Mouse (Mus musculus) embryonic facial prominence, embryonic 12.5 days (tissue): ENCODE results near the gene Calcoco1. TPM values are rescaled to one million over a fixed set of nuclear protein-coding genes. Genes with fewer than 3 reads are reported as not detected.
"Not testable (repeated sequence)": the region's sequence is repeated elsewhere in the genome, so short reads cannot be mapped to it uniquely, and the experiment has no call there.

ENCODE experiments used
- ATAC-seq: fragments of 200-750 bp; cut with Nextera tagmentation; 2 replicates; pipeline ENCODE4 v1.8.0; 2017; ENCODE audit not compliant: insufficient number of reproducible peaks, insufficient read depth, low FRiP score, low TSS enrichment
- H3K27ac ChIP-seq: fragments of 300-500 bp; sonication (generic); 2 replicates; pipeline ENCODE4 v1.5.1; 2016; ENCODE audit warnings: mild to moderate bottlenecking
- H3K27me3 ChIP-seq: fragments of 300-500 bp; sonication (generic); 2 replicates; pipeline ENCODE4 v1.6.1; 2016; ENCODE audit warnings: mild to moderate bottlenecking, moderate library complexity
- H3K36me3 ChIP-seq: fragments of 300-500 bp; sonication (generic); 2 replicates; pipeline ENCODE4 v1.6.1; 2016; ENCODE audit warnings: mild to moderate bottlenecking
- H3K4me1 ChIP-seq: fragments of 300-500 bp; sonication (generic); 2 replicates; pipeline ENCODE4 v1.6.1; 2016
- H3K4me2 ChIP-seq: fragments of 300-500 bp; sonication (generic); replicated peaks from 2 replicates; pipeline ENCODE4 v1.6.1; 2016; ENCODE audit warnings: mild to moderate bottlenecking, moderate library complexity
- H3K4me3 ChIP-seq: fragments of 300-500 bp; sonication (generic); 2 replicates; pipeline ENCODE4 v1.5.1; 2016; ENCODE audit warnings: mild to moderate bottlenecking
- H3K9ac ChIP-seq: fragments of 300-500 bp; sonication (generic); 2 replicates; pipeline ENCODE4 v1.6.1; 2016; ENCODE audit warnings: mild to moderate bottlenecking, moderate library complexity
- H3K9me3 ChIP-seq: fragments of 300-500 bp; sonication (generic); 2 replicates; pipeline ENCODE4 v1.6.1; 2016; ENCODE audit warnings: mild to moderate bottlenecking, moderate library complexity
- WGBS: fragments of 180-500 bp; shearing (Covaris S2); methylation state at CpG from one replicate; pipeline ENCODE4 v1.1.7; 2016; 5-methylcytosine and 5-hydroxymethylcytosine counted together
- microRNA counts: library from miRNA; unstranded; fragments of <30 nt; microRNA quantifications from one replicate; lab custom pipeline; 2017
- microRNA-seq: library from miRNA; unstranded; fragments of <30 nt; microRNA quantifications from one replicate; pipeline ENCODE4, GENCODE M21; 2017
- polyA plus RNA-seq: library from polyadenylated mRNA; unstranded; fragments of >200 nt; fragmentation: Nextera tagmentation; extraction: Ambion mirVana; gene quantifications from 2 replicates; pipeline ENCODE4 v1.2.1, GENCODE M21; 2016

Calcoco1 gene
- polyA plus RNA-seq, 1 experiment from 2014 or later: 50.2 TPM

- no CpG with 5 or more reads among the region's 2 CpGs for WGBS
- H3K4me1 ChIP-seq, H3K9me3 ChIP-seq, H3K27me3 ChIP-seq, H3K27ac ChIP-seq, ATAC-seq, H3K4me2 ChIP-seq, H3K4me3 ChIP-seq, H3K9ac ChIP-seq: not testable (repeated sequence)
- H3K36me3 ChIP-seq: peaks cover 65% of the 10 kb centered on the region
Observed at GRCm38 (mm10) chr15:102662601-102663000, 59.4 kb downstream of the Calcoco1 start.

- 68% methylated on average over 3 of the region's 3 CpGs for WGBS
- no peaks in the 10 kb centered on the region for H3K9me3 ChIP-seq
- H3K4me2 ChIP-seq: no peak overlapping the region
- peaks cover 13% of the 10 kb centered on the region; the same call in 1 of the 2 replicates for H3K4me1 ChIP-seq
- no peak overlapping the region for H3K4me3 ChIP-seq
- H3K27me3 ChIP-seq: no peaks in the 10 kb centered on the region
- H3K27ac ChIP-seq: peak overlapping the region; percentile 89
- H3K9ac ChIP-seq: no peak overlapping the region
- peaks cover 21% of the 10 kb centered on the region for H3K36me3 ChIP-seq
- ATAC-seq: no peak
Observed at GRCm38 (mm10) chr15:102657926-102658381, 64.0 kb downstream of the Calcoco1 start.

MicroRNAs within 50 kb of the gene (microRNA counts, 519-probe panel; counts per million panel counts)
- 460 counts per million, percentile 65 among the panel's probes with 10 or more counts for microRNA mmu-miR-688 (lab: Ali Mortazavi, UCI)

Small RNAs within 50 kb of the gene (microRNA-seq; reads per million reads assigned to microRNA genes)
- 0.54 reads per million for gene Mir688

Other genes with a start within 250 kb of the Calcoco1 start
- gene Gm10337, start 218.5 kb downstream of the Calcoco1 start, polyA plus RNA-seq: not detected in 2 replicates
- gene Map3k12, start 205.1 kb downstream of the Calcoco1 start, polyA plus RNA-seq: 27.9 and 33.8 TPM in 2 replicates
- gene Tarbp2, start 204.0 kb downstream of the Calcoco1 start, polyA plus RNA-seq: 114 and 119 TPM in 2 replicates
- 3.0 and 3.7 TPM in 2 replicates for gene Npff, start 197.2 kb downstream of the Calcoco1 start, polyA plus RNA-seq
- gene Gm28047, start 97.1 kb downstream of the Calcoco1 start, polyA plus RNA-seq: not detected in 2 replicates
- 33.7 and 34.2 TPM in 2 replicates for gene Atf7, start 96.7 kb downstream of the Calcoco1 start, polyA plus RNA-seq
- 61.0 and 68.1 TPM in 2 replicates for gene Atp5g2, start 49.8 kb downstream of the Calcoco1 start, polyA plus RNA-seq
- gene Hoxc13, start 198.9 kb upstream of the Calcoco1 start, polyA plus RNA-seq: 0.19 and 0.29 TPM in 2 replicates
- not detected in 2 replicates for gene Hoxc12, start 214.6 kb upstream of the Calcoco1 start, polyA plus RNA-seq
- gene Hoxc11, start 232.2 kb upstream of the Calcoco1 start, polyA plus RNA-seq: not detected in 2 replicates
- gene Hoxc10, start 244.6 kb upstream of the Calcoco1 start, polyA plus RNA-seq: not detected in 2 replicates
- gene Hoxc5, start 245.3 kb upstream of the Calcoco1 start, polyA plus RNA-seq: 1.2 and 2.4 TPM in 2 replicates